Mouse (Mus musculus) cerebellum, adult (tissue): ENCODE results near the gene Gm28845.
"Not testable (repeated sequence)": the region's sequence is repeated elsewhere in the genome, so short reads cannot be mapped to it uniquely, and the experiment has no call there.

Experiments
- ATAC-seq: cut with Nextera tagmentation; 2 replicates; pipeline ENCODE4 v1.9.2; 2017; ENCODE audit warnings: mild to moderate bottlenecking, moderate library complexity, mixed read lengths; ENCODE audit not compliant: insufficient number of reproducible peaks, low FRiP score, low TSS enrichment

Gene Gm28845

GRCm38 (mm10) chr1:65109756-65110435 lies 9.5 kb downstream of the Gm28845 start:
- no peak for ATAC-seq

DNA sequence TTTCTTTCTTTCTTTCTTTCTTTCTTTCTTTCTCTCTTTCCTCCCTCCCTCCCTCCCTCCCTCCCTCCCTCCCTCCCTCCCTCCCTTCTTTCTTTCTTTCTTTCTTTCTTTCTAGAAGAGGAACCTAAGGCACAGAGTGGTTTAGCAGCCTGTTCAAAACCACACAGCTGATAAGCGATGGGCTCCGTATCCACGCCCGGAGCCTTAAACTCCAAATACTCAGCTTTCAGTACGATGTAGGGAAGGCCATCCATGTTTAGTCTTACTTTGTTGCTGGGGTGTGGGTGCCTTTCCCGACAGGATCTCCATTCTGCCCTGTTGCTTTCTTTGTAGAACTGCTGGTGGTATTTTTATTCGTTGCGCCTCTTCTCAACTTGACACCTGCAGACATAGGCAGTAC lies 10.2 kb downstream of the Gm28845 start:
- ATAC-seq = no peak

DNA sequence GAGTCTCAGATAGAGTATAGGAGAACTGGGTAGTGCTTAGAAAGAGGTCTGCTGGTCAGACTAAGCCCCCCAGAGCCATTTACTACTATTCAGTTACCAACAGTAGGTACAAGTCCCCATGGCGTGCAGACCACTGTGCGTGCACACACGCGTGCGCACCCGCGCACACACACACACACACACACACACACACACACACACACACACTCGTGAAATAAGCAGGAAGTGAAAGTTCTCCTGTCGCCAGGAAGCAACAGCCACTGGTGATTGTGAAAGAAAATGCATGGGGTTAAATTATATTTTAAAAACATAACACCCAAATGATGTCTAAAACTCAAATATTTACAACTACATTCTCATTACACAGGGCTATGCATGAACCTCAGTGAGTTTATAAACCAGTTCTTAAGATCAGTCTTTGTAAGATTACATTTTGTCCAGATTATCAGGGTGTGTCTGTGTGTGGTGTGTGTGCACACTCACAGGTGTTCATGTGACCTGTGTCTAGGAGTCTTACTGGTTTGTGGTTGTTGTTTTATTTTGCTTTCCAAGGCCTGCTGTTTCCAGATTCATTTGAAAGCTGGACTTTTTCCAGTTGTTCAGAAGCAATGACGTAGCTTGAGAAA lies 11.6 kb downstream of the Gm28845 start:
- ATAC-seq = no peak

DNA sequence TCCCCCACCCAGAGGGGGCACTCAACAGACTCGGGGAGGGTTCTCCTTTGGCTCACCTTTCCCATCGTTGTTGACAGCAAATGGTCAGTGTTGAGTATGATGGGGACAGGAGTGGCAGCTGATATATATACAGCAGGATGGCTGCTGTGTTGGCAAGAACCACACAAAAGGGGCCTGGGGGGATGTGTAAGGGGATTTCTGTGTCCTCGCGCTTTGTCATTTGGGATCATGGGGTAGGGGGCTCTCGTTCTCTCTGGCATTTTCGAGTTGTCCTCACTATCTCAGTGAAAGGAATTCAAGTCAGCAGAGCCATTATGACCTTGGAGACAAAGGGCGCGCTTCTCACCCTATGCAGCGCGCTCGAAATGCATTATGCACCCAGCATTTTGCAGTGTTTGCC lies 16.1 kb downstream of the Gm28845 start, which contains the start of gene Cryga:
Gene Cryga (minus strand): TSS at position 101 of the 400 bp plus-strand sequence.
- ATAC-seq = no peak

DNA sequence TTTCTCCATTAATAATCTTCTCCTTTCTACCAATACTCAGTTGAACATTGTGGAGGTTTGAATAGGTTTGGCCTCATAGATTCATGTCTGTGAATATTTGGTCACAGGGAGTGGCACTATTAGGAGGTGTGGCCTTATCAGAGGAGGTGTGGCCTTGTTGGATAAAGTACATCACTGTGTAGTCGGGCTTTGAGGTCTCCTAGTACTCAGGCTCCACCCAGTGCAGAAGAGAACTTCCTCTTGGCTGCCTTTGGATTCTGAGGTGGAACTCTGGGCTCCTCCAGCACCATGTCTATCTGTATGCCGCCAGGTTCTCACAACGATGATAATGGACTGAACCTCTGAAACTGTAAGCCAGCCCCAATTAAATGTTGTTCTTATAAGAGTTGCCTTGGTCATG lies 22.4 kb downstream of the Gm28845 start:
- ATAC-seq = no peak

DNA sequence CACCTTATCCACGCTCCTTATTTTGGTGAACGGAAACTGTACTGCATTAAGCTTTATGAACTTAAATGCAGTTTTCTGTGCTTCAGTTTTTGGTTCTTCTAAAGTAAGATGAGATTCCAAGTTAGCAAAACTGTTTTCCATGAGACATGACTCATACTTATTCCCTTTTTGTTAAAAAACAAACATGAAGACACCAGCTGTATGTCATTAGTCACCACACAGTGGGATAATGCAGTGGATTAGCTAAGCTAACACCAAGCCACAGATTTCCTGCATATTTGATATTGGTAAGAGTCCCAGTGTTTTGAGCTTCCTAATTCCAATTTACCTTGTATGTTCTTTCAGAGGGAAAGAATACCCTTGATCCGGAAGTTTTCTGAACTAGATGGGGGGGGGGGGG lies 27.8 kb downstream of the Gm28845 start:
- ATAC-seq = no peak

- no peak for ATAC-seq
Measured at GRCm38 (mm10) chr1:65090370-65090769, 29.0 kb downstream of the Gm28845 start.

- ATAC-seq = no peak
Measured at GRCm38 (mm10) chr1:65088567-65089356, 30.6 kb downstream of the Gm28845 start.

DNA sequence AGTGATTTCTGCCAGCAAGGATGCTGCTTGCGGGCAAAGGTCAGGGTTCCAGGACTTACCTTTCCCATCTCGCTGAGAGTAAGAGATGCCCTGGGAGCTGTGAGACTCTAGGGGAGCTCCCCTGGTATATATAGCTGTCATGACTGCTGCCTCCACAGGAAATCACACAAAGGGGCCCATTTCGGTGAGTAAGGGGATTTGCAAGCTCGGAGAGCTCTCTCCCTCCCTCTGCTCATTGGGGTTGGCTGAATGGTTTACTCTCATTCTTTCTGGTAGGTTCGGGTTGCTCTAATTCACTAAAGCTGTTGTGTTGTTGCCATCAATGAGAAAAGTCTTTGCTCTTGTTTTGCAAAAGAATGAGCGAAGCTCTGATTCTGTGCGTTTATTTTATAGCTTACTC lies 37.2 kb downstream of the Gm28845 start, which contains the start of gene Crygb:
Gene Crygb (minus strand): TSS at position 101 of the 400 bp plus-strand sequence.
- no peak for ATAC-seq

- no peak for ATAC-seq
Measured at GRCm38 (mm10) chr1:65075607-65076006, 43.8 kb downstream of the Gm28845 start.

DNA sequence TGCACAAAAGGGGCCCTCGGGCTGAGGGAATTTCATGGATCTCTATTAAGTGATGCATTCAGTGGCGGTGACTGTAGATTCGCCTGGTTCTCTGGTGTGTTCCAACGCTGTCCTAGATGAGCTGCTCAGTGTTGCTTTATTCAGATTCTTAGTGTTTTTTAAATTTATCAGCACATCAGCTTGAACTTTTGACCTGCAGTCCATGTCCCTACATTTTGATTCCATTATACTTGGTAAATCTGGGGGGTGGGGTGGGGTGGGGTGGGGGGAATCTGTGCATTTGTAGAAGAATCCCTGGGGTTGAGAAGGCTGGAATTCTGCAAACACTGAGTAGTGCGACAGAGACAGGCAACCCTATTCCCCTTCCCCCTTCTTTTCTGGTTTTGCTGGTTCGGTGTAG lies 45.8 kb downstream of the Gm28845 start, which contains the start of gene Crygc:
Gene Crygc (minus strand): TSS at position 101 of the 400 bp plus-strand sequence.
- ATAC-seq = no peak

- no peak for ATAC-seq
Measured at GRCm38 (mm10) chr1:65067842-65068241, 51.5 kb downstream of the Gm28845 start.

DNA sequence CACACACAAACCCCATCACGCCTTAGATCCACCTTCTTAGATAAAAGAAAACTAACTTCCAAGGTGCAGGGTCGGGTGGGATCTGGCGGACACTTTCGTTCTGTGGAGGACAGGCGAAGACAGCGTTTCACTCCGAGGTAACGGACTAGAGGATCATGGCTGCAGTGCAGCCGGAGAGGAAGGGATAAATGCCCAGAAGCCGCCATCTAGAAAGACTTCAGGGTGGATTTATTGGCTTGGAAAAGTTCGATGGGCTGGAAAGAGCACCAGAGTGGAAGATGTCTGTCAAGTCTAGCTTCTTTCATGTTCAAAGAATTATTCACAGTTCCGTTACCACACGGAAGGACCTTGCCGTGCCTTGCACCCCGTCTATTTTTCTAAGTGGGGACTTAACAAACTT lies 55.2 kb downstream of the Gm28845 start:
- ATAC-seq = no peak

DNA sequence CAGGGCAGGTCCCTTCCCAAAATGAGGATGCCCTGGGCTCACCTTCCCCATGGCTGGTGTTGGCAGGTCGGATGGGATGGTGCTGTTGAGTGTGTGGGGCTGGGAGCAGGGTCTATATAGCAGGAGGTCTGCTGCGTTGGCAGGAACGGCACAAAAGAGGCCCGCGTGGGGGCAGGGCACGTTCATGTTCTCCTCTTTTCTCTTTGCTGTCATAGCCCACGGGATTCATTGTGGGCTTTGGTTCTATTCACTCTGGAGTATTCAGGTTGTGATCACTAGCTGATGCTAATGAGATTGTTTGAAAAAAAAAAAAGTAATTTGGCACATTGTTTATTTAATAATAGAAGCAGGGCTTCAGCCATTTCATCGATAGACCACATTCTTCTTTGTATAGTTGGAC lies 56.0 kb downstream of the Gm28845 start, which contains the start of gene Crygd:
Gene Crygd (minus strand): TSS at position 101 of the 400 bp plus-strand sequence.
- no peak for ATAC-seq

DNA sequence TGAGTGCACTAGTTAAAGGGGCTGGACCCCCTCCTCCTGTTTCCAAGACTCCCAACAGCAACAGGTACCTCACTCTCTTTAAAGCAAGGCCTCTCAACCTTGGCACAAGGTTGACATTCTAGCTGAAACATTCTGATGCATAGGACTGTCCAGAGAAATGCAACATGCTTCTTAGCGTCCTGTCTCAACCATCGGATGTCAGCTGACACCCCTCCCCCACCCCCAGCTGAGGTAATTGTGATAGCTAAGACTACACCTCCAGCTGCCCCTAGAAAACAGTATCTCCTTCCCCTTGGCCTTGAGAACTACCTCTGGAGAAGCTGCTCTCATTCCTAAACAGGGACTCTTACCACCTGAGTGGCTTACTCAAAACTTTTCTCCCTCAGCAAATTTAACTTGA lies 67.2 kb downstream of the Gm28845 start:
- ATAC-seq = no peak

GRCm38 (mm10) chr1:65051696-65052095 lies 67.7 kb downstream of the Gm28845 start:
- ATAC-seq = no peak

GRCm38 (mm10) chr1:65050952-65051351 lies 68.4 kb downstream of the Gm28845 start, which contains the start of gene Cryge:
Cryge (minus strand) TSS chr1:65051149.
- not testable (repeated sequence) for ATAC-seq
